Mouse (Mus musculus) layer of hippocampus, adult 2 months (tissue): Measurements from ENCODE around the gene Gast. TPM values are rescaled to one million over a fixed set of nuclear protein-coding genes. Genes with fewer than 3 reads are reported as not detected.
"Not testable (repeated sequence)": the region's sequence is repeated elsewhere in the genome, so short reads cannot be mapped to it uniquely, and the experiment has no call there.

ENCODE experiments used
- DNase-seq, 2 experiments: peaks; one replicate each; pipeline ENCODE4 v3.0.0; 2022; ENCODE audit warnings: low spot score in 2 of 2
- H3K27ac ChIP-seq: fragments of 200-600 bp; 2 replicates; pipeline ENCODE4 v1.8.1; 2022
- H3K4me3 ChIP-seq: fragments of 200-600 bp; 2 replicates; pipeline ENCODE4 v1.8.1; 2022; ENCODE audit warnings: mild to moderate bottlenecking
- CTCF ChIP-seq: fragments of 200-600 bp; conservative IDR thresholded peaks from 2 replicates; pipeline ENCODE4 v1.8.1; 2022; ENCODE audit warnings: antibody characterized with exemption, mild to moderate bottlenecking, moderate library complexity
- long read RNA-seq, 2 experiments: library from polyadenylated mRNA; stranded (forward); transcript quantifications; one replicate each; pipeline ENCODE4 v2.0.0; 2021; ENCODE audit warnings: borderline mapping rate in 2 of 2
- total RNA-seq, 2 experiments: library from RNA; stranded (reverse); gene quantifications; 2 replicates each; pipeline ENCODE4 v1.2.3; 2021

The Gast gene
- not detected for total RNA-seq
- long read RNA-seq, experiment 1: 0 reads
- long read RNA-seq, experiment 2: 0 reads

DNA sequence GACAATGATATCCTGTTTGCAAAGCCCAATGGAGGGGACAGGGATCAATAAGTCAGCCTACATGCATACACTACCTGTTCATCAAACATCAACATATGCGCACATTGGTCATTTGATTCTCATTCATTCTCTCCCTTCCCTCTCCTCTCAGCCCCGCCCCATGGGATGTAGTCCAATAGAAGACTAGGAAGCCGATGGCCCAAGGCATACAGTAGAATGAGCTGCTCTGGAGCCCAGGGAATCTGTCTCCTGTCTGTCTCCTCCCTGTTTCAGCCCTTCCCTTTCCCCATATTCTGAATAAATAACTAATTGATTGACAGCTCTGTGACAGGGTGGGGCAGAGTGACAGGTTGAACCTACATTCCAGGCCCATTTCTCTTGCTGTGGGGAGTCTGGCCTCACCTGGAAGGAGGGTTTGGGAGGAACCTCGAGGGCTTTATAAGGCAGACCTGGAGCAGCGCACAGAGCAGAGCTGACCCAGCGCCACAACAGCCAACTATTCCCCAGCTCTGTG is at the start of gene Gast:
Gene Gast, plus strand, starts transcription at position 464 of the 514 bp plus-strand sequence.
- peak within 1 kb of the TSS; percentile 95 for H3K27ac ChIP-seq
- no peak for TF ChIP-seq CTCF
- H3K4me3 ChIP-seq: no peak within 1 kb of the TSS
- DNase-seq: no peak

- no peak for TF ChIP-seq CTCF
- Histone ChIP-seq H3K4me3 (no peak overlapping the region), H3K27ac (no peak overlapping the region)
- DNase-seq: no peak
Observed at GRCm38 (mm10) chr11:100284988-100285387, 49.2 kb upstream of the Gast start.

- TF ChIP-seq CTCF: no peak
- no peak overlapping the region for H3K4me3 ChIP-seq
- no peak overlapping the region for H3K27ac ChIP-seq
- no peak for DNase-seq
Observed at GRCm38 (mm10) chr11:100287024-100287423, 47.2 kb upstream of the Gast start.

- TF ChIP-seq CTCF: no peak
- no peak for DNase-seq
- Histone ChIP-seq H3K27ac (no peak overlapping the region), H3K4me3 (no peak overlapping the region)
Observed at GRCm38 (mm10) chr11:100288942-100289341, 45.3 kb upstream of the Gast start.

DNA sequence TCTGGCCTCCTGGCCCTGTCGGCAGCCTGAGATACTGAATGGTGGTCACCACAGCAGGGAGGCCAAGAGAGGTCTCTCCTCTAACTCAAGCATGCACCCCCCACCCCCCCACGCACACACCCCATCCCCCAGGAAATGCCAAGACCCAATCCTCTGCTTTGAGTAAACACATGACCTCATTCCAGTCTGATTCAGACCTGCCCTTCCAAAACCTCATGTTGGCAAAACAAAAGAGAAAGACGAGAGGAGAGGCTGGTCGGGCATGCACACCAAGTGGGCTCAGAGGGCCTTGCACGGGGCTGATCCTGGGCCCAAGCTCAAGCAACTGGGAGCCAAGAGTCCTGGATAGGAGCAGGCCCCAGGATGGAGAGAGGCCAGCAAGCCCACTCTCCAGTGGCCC is 44.0 kb upstream of the Gast start:
- no peak for TF ChIP-seq CTCF
- Histone ChIP-seq H3K27ac (no peak overlapping the region), H3K4me3 (no peak overlapping the region)
- no peak for DNase-seq

DNA sequence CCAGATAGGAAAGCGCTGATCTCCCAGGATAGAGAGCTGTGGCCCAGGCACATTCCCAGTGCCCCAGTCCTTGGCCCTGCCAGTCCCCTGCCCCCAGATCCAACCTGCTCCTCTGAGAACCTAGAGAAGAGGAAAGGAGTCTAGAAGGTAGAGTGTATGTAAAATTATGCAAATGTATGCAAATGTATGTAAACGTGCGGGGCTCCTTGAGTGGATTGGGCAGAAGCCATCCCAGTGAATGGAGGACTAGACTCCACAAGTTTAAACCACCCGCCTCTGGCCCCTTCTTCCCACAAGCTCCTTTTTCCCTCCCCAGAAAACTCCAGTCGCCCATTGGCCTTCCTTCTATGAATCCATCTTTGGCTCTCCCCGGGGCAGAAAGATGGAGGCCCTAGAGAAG is 41.3 kb upstream of the Gast start:
- Histone ChIP-seq H3K27ac (no peak overlapping the region), H3K4me3 (no peak overlapping the region)
- no peak for DNase-seq
- no peak for TF ChIP-seq CTCF

DNA sequence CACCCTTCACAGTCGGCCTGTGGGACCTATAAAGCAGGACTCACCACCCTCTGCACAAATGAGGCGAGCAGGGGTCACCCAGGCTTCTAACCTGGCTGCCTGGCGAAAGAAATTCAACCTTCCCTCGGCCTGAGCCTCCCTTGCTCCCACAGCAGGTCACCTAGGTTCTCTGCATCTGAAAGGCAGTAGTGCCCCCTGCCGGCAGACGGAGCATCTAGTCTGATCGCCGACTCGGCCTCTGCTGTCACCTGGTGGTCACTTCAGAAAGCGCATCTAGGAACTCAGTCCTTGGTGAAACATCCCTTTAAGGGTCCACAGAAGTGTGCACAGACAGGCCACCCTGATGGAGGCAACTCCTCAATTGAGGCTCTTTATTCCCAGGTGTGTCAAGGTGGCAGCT is 38.9 kb upstream of the Gast start:
- no peak overlapping the region for H3K27ac ChIP-seq
- DNase-seq: peak; percentile 64 to 90
- H3K4me3 ChIP-seq: no peak overlapping the region
- TF ChIP-seq CTCF: peak; percentile 100

DNA sequence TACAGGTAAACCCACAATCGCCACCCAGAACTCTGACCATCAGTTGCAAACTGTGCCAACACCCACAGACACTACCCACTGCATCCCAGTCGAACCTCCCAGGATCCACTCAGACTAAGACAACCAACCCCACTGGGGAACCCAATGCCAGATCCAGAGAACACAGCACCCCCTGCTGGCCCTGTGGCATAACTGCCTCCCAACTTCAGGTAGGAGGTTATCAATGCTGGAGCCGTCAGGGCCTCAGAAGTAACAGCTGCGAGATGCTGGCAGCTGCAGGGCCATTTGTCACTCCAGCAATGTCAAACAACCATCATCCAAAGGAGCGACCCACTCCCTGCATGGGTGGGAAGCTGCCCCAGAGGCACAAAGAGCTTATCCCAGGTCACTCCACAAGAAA is 36.4 kb upstream of the Gast start:
- peak; percentile 66 for TF ChIP-seq CTCF

GRCm38 (mm10) chr11:100298274-100299036 is 35.8 kb upstream of the Gast start:
- DNase-seq: peak; percentile 71 to 86
- peak overlapping the region; percentile 26; the same call in 1 of the 2 replicates for H3K4me3 ChIP-seq
- no peak overlapping the region for H3K27ac ChIP-seq
- peak; percentile 77 for TF ChIP-seq CTCF

More for the DNA sequence above, 36.4 kb upstream of the Gast start:
- Histone ChIP-seq H3K4me3 (peak overlapping the region; percentile 26; the same call in 1 of the 2 replicates), H3K27ac (no peak overlapping the region)
- DNase-seq: no peak

DNA sequence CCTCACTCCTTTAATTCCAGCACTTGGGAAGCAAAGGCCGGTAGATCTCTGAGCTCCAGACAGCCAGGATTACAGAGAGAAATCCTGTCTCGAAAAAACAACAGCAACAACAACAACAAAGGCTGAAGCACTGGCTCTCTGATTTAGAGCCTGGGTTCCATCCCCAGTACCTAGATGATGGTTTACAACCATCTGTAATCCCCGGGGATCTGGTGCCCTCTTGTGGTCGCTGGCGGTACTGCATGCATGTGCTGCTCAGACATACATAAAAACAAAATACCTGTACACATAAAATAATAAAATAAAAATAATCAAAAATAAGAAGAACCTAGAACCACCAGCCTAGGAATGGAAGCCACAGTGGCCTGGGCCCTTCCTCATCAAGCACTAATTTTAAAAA is 33.9 kb upstream of the Gast start:
- peak in 1 of 2 experiments; percentile 72 for DNase-seq
- Histone ChIP-seq H3K4me3 (no peak overlapping the region), H3K27ac (no peak overlapping the region)
- TF ChIP-seq CTCF: peak; percentile 96

DNA sequence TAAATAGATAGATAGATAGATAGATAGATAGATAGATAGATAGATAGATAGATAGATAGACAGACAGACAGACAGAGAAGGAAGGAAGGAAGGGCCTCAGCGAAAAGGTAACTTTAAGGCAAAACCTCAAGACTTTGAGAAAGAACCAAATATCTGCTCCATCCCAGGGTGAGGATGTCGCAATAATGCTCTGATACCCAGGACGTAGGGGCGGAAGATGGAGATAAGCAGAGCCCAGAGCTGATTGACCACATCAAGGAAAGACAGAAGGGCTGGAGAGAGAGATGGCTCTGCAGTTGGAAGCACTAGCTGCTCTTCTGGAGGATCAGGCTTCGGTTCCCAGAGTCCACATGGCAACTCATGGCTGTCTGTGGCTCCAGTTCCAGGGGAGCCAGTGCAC is 32.9 kb upstream of the Gast start:
- DNase-seq: no peak
- H3K4me3 ChIP-seq: no peak overlapping the region
- TF ChIP-seq CTCF: no peak
- H3K27ac ChIP-seq: no peak overlapping the region

- no peak for DNase-seq
- Histone ChIP-seq H3K27ac (no peak overlapping the region), H3K4me3 (no peak overlapping the region)
- TF ChIP-seq CTCF: no peak
Observed at GRCm38 (mm10) chr11:100307900-100308299, 26.3 kb upstream of the Gast start.

GRCm38 (mm10) chr11:100308672-100309071 is 25.5 kb upstream of the Gast start:
- 0 out of 2 replicates have a peak, but pooled peaks have one; percentile 8 for TF ChIP-seq CTCF
- DNase-seq, H3K4me3 ChIP-seq, H3K27ac ChIP-seq: not testable (repeated sequence)

- DNase-seq: no peak
- no peak for TF ChIP-seq CTCF
- Histone ChIP-seq H3K27ac (peak overlapping the region; percentile 91), H3K4me3 (no peak overlapping the region)
Observed at GRCm38 (mm10) chr11:100311656-100312055, 22.6 kb upstream of the Gast start.
